Mouse (Mus musculus) lung, postnatal 14 days (tissue): ENCODE measurements around the gene Eps8l2.

Source experiments
- DNase-seq: peaks from one replicate; pipeline ENCODE4 v3.0.0; 2021

Eps8l2 gene

DNA sequence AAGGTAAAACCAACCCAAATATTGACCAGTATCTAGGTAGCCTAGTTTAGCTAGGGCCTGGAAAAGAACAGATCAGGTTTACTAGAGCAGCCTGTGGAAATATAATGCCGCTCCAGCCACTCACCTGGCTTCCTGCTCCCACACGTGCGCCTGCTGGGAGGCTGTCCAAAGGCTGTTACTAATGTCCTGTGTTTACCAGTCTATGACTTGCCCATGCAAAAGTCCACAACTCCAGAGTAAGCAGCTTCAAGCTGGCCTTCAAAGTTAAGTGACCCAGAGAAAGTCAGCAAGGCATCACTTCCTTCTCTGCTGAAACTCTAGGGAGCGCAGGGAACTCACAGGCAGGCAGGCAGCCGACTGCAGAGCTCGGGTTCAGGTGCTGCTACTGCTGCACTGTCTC, 6.7 kb upstream of the Eps8l2 start:
- DNase-seq = no peak

- no peak for DNase-seq
These were observed 3.6 kb upstream of the Eps8l2 start for GRCm38 (mm10) chr7:141335044-141335579.

GRCm38 (mm10) chr7:141335682-141336081, 3.0 kb upstream of the Eps8l2 start:
- DNase-seq = no peak

DNA sequence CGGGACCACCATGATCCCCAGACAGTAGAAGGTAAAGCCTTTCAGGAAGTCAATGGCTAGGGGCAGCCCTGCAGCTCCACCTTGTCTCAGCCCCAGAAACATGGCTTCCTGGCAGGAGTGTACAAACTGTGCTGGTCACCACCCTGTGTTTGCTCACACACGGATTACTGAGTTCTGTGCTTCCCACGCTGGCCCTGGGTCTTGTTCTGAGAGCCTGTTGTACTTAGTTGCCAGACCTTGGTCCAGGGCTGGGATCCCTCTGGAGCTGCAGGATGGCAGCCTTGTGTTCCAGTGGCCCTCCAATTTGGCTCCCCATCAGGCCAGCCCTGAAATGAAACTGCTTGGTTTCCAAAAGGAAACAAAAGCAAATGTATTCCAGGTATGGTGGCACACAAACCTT, 2.4 kb upstream of the Eps8l2 start:
- DNase-seq = no peak

- no peak for DNase-seq
These were observed 814 bp upstream of the Eps8l2 start for GRCm38 (mm10) chr7:141337716-141338416.

DNA sequence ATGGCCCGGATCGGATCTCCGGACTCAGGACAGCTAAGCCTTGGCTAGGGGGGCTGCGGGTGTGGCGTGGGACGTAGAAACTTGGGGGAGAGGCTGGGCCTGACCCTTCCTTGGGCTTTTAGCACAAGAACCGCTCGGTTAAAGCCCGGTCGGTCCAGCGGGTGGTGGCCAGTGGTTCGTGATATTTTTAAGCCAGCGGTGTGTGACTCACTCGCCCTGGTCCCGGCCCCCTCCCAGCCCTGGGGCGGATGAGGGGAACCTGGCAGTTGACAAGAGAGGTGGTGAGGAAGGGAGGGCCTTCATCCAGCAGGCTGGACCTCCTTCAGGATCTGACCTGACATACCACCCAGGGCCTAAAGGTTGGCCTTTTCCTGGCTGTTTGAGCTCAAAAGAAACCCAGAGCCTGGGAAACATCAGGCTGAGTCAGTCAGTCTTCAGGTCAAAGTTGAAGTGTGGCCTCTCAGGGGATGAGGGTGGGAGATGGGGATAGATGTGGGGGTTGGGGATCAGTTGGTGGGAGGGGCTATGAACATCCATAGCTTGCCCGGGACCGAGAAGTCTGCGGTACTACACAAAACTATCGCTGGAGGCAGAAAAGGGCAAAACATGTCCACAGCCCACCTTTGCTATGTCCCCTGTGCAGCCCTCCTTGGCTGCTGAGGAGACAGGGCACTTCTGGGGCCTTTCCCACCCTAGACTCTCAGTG, 688 bp downstream of the Eps8l2 start:
- DNase-seq = no peak

GRCm38 (mm10) chr7:141340023-141340422, 1.3 kb downstream of the Eps8l2 start:
- no peak for DNase-seq

DNA sequence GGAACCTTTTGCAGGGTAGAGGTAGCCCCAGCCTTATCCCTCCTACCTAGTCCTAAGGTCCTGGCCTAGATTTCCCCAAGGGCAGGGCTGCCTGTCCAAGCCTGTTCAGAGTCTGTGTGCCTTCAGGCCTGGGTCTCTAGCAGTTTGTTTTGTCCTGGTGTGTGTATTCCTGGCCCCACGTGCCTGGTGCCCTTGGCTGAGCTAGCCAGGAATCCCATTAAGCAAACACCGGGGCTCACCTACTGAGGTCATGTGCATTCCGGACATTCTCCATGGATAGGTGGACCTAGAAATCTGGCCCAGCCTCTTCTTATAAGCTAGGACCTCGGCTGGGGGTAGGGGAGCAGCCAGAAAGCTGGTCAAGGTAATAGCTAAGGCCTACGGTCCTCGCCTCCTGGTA, 1.8 kb downstream of the Eps8l2 start:
- DNase-seq = peak; percentile 53

DNA sequence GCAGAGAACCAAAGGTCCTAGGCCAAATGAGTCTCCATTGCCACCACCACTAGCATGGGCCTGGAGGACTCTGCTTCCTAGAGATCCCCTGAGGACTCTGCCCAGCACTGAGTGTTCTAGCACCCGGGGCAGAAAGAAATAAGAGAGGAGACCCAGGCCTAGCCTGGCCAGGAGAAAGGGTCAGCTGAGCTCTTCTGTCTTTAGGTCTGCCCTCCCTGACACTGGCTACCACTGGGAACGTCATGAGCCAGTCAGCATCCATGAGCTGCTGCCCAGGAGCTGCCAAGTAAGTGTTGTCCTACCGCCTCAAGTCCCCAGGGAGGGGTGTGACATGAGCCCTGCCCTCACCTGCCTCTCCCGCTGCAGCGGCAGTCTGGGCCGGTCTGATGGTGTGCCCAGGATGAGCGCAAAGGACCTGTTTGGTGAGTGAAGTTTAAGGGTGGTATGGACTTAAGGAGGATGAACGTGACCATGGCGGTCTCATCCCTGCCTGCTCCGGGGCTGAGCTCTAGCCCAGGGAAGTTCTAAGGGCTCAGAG, 3.1 kb downstream of the Eps8l2 start:
- no peak for DNase-seq

- no peak for DNase-seq
These were observed 4.5 kb downstream of the Eps8l2 start for GRCm38 (mm10) chr7:141343230-141343629.

DNA sequence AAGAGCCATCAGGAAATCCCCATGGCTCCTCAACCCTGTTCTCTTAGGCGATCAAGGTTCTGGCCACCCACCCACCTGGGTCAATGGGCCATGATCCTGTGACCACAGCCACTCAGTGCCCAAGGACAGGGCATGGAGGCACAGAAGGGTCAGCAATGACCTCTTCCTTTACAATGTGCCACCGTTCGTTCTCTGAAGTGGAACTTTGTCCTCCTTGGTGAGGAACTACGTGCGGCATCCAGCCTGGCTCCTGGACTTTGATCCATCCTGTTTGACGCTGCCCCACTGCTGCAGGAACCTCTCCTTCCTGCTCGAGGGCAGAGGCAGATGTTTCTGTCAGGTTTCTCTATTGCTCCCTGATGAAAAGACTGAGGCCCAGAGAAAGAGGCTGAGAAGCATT, 5.0 kb downstream of the Eps8l2 start:
- DNase-seq = no peak

GRCm38 (mm10) chr7:141344787-141345186, 6.1 kb downstream of the Eps8l2 start:
- DNase-seq = no peak

GRCm38 (mm10) chr7:141351061-141351460, 12.4 kb downstream of the Eps8l2 start:
- no peak for DNase-seq

DNA sequence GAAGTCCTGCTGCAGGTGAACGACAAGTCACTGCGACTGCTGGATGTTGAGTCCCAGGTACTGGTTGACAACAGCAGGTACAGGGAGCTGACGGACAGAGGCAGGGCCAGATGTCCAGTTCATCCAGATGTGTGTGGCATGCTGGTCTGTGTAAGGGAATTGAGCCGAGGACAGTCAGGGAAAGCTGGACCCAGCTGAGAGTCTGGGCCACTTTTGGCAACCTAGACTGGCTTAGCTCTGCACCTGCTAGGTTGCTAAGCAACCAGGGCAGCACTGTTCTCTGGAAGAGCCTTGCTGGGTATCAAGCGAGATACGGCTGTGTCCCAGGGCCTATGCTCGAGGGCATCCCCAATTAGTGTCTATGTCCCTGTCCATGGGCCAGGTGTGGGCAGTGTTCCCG, 16.4 kb downstream of the Eps8l2 start:
- no peak for DNase-seq

GRCm38 (mm10) chr7:141355626-141356326, 17.1 kb downstream of the Eps8l2 start:
- DNase-seq = no peak

GRCm38 (mm10) chr7:141356971-141357370, 18.3 kb downstream of the Eps8l2 start:
- no peak for DNase-seq

DNA sequence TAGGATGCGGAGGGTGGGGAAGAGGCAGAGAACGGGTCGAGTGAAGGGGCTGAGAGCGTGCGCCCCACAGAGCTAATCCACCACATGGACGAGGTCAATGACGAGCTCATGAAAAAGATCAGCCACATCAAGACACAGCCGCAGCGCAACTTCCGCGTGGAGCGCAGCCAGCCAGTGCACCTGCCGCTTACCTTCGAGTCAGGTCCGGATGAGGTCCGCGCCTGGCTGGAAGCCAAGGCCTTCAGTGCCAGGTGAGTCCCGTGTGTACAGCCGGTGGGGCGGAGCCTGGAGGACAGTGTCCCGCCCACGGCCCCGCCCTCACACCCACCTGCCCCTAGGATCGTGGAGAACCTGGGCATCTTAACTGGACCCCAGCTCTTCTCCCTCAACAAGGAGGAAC, 22.8 kb downstream of the Eps8l2 start:
- DNase-seq = peak; percentile 56

- DNase-seq = peak; percentile 83
These were observed 24.5 kb downstream of the Eps8l2 start for GRCm38 (mm10) chr7:141363106-141363751.

GRCm38 (mm10) chr7:141363752-141364125, 25.1 kb downstream of the Eps8l2 start:
- no peak for DNase-seq

DNA sequence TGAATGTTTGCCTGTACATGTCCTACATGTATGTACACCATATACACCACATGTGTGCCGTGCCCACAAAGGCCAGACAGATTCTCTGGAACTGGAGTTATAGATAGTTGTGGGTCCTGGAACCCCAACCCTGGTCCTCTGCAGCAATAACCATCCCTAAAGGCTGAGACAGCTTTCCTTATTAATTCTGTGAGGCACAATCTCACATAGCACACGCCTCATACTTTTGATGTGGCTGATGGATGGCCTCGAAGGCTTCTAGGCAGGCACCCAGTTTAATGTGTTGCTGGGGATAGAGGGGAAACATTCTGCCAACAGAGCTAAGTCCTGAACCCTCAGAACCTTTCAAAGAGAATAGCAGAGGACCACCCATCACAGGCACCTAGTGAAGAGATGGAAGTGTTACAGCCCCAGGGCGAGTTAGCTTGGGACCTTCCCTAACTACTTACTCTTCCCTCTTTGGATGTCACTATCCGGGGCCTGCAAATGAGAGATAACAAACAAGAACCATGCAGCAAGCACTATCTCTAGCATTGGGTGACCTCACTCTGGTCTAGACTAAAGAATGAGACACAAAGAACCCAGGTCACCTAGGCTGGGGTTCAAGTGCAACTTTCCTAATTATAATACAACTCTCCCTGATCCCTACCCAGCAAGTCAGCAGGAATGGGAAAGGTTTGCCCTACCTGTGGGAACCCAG, 25.8 kb downstream of the Eps8l2 start:
- DNase-seq = no peak

GRCm38 (mm10) chr7:141365049-141365445, 26.4 kb downstream of the Eps8l2 start:
- no peak for DNase-seq

GRCm38 (mm10) chr7:141367358-141367757, 28.7 kb downstream of the Eps8l2 start:
- no peak for DNase-seq
